Mouse (Mus musculus) stomach, embryonic 15.5 days (tissue): ENCODE results near the gene Lrch1. TPM values are rescaled to one million over a fixed set of nuclear protein-coding genes. Genes with fewer than 3 reads are reported as not detected.

ENCODE experiments used
- ATAC-seq: fragments of 200-750 bp; cut with Nextera tagmentation; 2 replicates; pipeline ENCODE4 v1.8.0; 2017; ENCODE audit warnings: low read depth, moderate number of reproducible peaks, moderate TSS enrichment; ENCODE audit not compliant: insufficient read depth, low FRiP score
- H3K27ac ChIP-seq: fragments of 300-500 bp; sonication (generic); 2 replicates; pipeline ENCODE4 v1.5.1; 2015; ENCODE audit warnings: mild to moderate bottlenecking, inconsistent platforms
- H3K27me3 ChIP-seq: fragments of 300-500 bp; sonication (generic); replicated peaks from 2 replicates; pipeline ENCODE4 v1.6.1; 2015; ENCODE audit warnings: inconsistent platforms
- H3K36me3 ChIP-seq: fragments of 300-500 bp; sonication (generic); 2 replicates; pipeline ENCODE4 v1.6.1; 2015; ENCODE audit warnings: inconsistent platforms
- H3K4me1 ChIP-seq: fragments of 300-500 bp; sonication (generic); 2 replicates; pipeline ENCODE4 v1.6.1; 2015; ENCODE audit warnings: inconsistent platforms
- H3K4me2 ChIP-seq: fragments of 300-500 bp; sonication (generic); 2 replicates; pipeline ENCODE4 v1.6.1; 2015; ENCODE audit warnings: mild to moderate bottlenecking, inconsistent platforms
- H3K4me3 ChIP-seq: fragments of 300-500 bp; sonication (generic); replicated peaks from 2 replicates; pipeline ENCODE4 v1.5.1; 2015; ENCODE audit warnings: inconsistent platforms
- H3K9ac ChIP-seq: fragments of 300-500 bp; sonication (generic); 2 replicates; pipeline ENCODE4 v1.6.1; 2015; ENCODE audit warnings: inconsistent platforms
- H3K9me3 ChIP-seq: fragments of 300-500 bp; sonication (generic); 2 replicates; pipeline ENCODE4 v1.6.1; 2016; ENCODE audit warnings: inconsistent platforms
- WGBS: fragments of 180-500 bp; shearing (Covaris S2); methylation state at CpG from one replicate; pipeline ENCODE4 v1.1.7; 2015; 5-methylcytosine and 5-hydroxymethylcytosine counted together
- polyA plus RNA-seq: library from polyadenylated mRNA; unstranded; fragments of >200 nt; fragmentation: Nextera tagmentation; extraction: Ambion mirVana; gene quantifications from 2 replicates; pipeline ENCODE4 v1.2.1, GENCODE M21; 2015

Gene Lrch1
- polyA plus RNA-seq, 1 experiment from 2014 or later, result 12.4 TPM

GRCm38 (mm10) chr14:74933960-74934710 lies 13.5 kb downstream of the Lrch1 start:
- no peaks in the 10 kb centered on the region for H3K9me3 ChIP-seq
- no peaks in the 10 kb centered on the region for H3K36me3 ChIP-seq
- H3K4me3 ChIP-seq, result no peak overlapping the region
- no peak overlapping the region for H3K4me2 ChIP-seq
- no peak overlapping the region for H3K9ac ChIP-seq
- no peak for ATAC-seq
- no peaks in the 10 kb centered on the region for H3K27me3 ChIP-seq
- no peak overlapping the region for H3K27ac ChIP-seq
- H3K4me1 ChIP-seq, result no peaks in the 10 kb centered on the region
- WGBS, result 75% methylated on average over 14 of the region's 14 CpGs

GRCm38 (mm10) chr14:74929739-74930138 lies 17.9 kb downstream of the Lrch1 start:
- Histone ChIP-seq H3K9me3 (no peaks in the 10 kb centered on the region), H3K36me3 (no peaks in the 10 kb centered on the region), H3K9ac (no peak overlapping the region), H3K4me1 (peaks cover 11% of the 10 kb centered on the region), H3K4me3 (no peak overlapping the region), H3K27ac (no peak overlapping the region), H3K27me3 (no peaks in the 10 kb centered on the region), H3K4me2 (no peak overlapping the region)
- no peak for ATAC-seq
- 68% methylated on average over 2 of the region's 2 CpGs for WGBS

- H3K36me3 ChIP-seq, result no peaks in the 10 kb centered on the region
- no peak overlapping the region for H3K4me3 ChIP-seq
- no peak for ATAC-seq
- no peak overlapping the region for H3K27ac ChIP-seq
- peaks cover 15% of the 10 kb centered on the region for H3K4me1 ChIP-seq
- WGBS, result 84% methylated on average over 8 of the region's 8 CpGs
- no peak overlapping the region for H3K9ac ChIP-seq
- H3K9me3 ChIP-seq, result no peaks in the 10 kb centered on the region
- no peak overlapping the region for H3K4me2 ChIP-seq
- H3K27me3 ChIP-seq, result no peaks in the 10 kb centered on the region
Observed at GRCm38 (mm10) chr14:74928809-74929432, 18.8 kb downstream of the Lrch1 start.

- WGBS, result 42% methylated on average over 11 of the region's 11 CpGs
Observed at GRCm38 (mm10) chr14:74926899-74927571, 20.6 kb downstream of the Lrch1 start.

GRCm38 (mm10) chr14:74925951-74926517 lies 21.6 kb downstream of the Lrch1 start:
- Histone ChIP-seq H3K9ac (no peak overlapping the region), H3K27me3 (no peaks in the 10 kb centered on the region), H3K27ac (0 out of 2 replicates have a peak overlapping the region, but pooled peaks have one; percentile 1), H3K4me3 (no peak overlapping the region), H3K4me1 (peaks cover 21% of the 10 kb centered on the region), H3K36me3 (no peaks in the 10 kb centered on the region), H3K4me2 (no peak overlapping the region), H3K9me3 (no peaks in the 10 kb centered on the region)
- ATAC-seq, result no peak
- 65% methylated on average over 9 of the region's 9 CpGs for WGBS

More at GRCm38 (mm10) chr14:74926899-74927571, 20.6 kb downstream of the Lrch1 start:
- H3K27ac ChIP-seq, result no peak overlapping the region
- no peak overlapping the region for H3K4me3 ChIP-seq
- H3K9me3 ChIP-seq, result no peaks in the 10 kb centered on the region
- ATAC-seq, result peak; percentile 56; the same call in 1 of the 2 replicates
- no peak overlapping the region for H3K4me2 ChIP-seq
- no peaks in the 10 kb centered on the region for H3K36me3 ChIP-seq
- H3K4me1 ChIP-seq, result peaks cover 19% of the 10 kb centered on the region
- H3K27me3 ChIP-seq, result no peaks in the 10 kb centered on the region
- no peak overlapping the region for H3K9ac ChIP-seq

- WGBS, result 83% methylated on average over 3 of the region's 3 CpGs
- H3K4me1 ChIP-seq, result peaks cover 21% of the 10 kb centered on the region
- no peaks in the 10 kb centered on the region for H3K9me3 ChIP-seq
- no peak for ATAC-seq
- no peak overlapping the region for H3K27ac ChIP-seq
- no peak overlapping the region for H3K9ac ChIP-seq
- H3K4me3 ChIP-seq, result no peak overlapping the region
- 0 out of 2 replicates have a peak, but pooled peaks cover 4% of the 10 kb centered on the region for H3K36me3 ChIP-seq
- H3K27me3 ChIP-seq, result no peaks in the 10 kb centered on the region
- no peak overlapping the region for H3K4me2 ChIP-seq
Observed at GRCm38 (mm10) chr14:74924521-74924920, 23.2 kb downstream of the Lrch1 start.

GRCm38 (mm10) chr14:74924031-74924430 lies 23.6 kb downstream of the Lrch1 start:
- Histone ChIP-seq H3K4me2 (no peak overlapping the region), H3K9ac (no peak overlapping the region), H3K9me3 (no peaks in the 10 kb centered on the region), H3K27me3 (no peaks in the 10 kb centered on the region), H3K36me3 (0 out of 2 replicates have a peak, but pooled peaks cover 4% of the 10 kb centered on the region), H3K4me3 (no peak overlapping the region), H3K27ac (no peak overlapping the region), H3K4me1 (peaks cover 21% of the 10 kb centered on the region)
- ATAC-seq, result no peak
- WGBS, result 56% methylated on average over 2 of the region's 2 CpGs

GRCm38 (mm10) chr14:74922039-74922736 lies 25.5 kb downstream of the Lrch1 start:
- 0 out of 2 replicates have a peak, but pooled peaks cover 4% of the 10 kb centered on the region for H3K36me3 ChIP-seq
- 54% methylated on average over 12 of the region's 12 CpGs for WGBS
- no peak overlapping the region for H3K4me3 ChIP-seq
- no peak overlapping the region for H3K4me2 ChIP-seq
- no peak for ATAC-seq
- H3K4me1 ChIP-seq, result peaks cover 23% of the 10 kb centered on the region
- H3K9ac ChIP-seq, result no peak overlapping the region
- H3K27ac ChIP-seq, result no peak overlapping the region
- no peaks in the 10 kb centered on the region for H3K27me3 ChIP-seq
- no peaks in the 10 kb centered on the region for H3K9me3 ChIP-seq

GRCm38 (mm10) chr14:74921471-74921870 lies 26.2 kb downstream of the Lrch1 start:
- no peak overlapping the region for H3K27ac ChIP-seq
- ATAC-seq, result no peak
- H3K4me3 ChIP-seq, result no peak overlapping the region
- 0 out of 2 replicates have a peak, but pooled peaks cover 4% of the 10 kb centered on the region for H3K36me3 ChIP-seq
- H3K9ac ChIP-seq, result no peak overlapping the region
- H3K4me2 ChIP-seq, result no peak overlapping the region
- H3K27me3 ChIP-seq, result no peaks in the 10 kb centered on the region
- 75% methylated on average over 9 of the region's 9 CpGs for WGBS
- H3K9me3 ChIP-seq, result no peaks in the 10 kb centered on the region
- peaks cover 16% of the 10 kb centered on the region for H3K4me1 ChIP-seq

GRCm38 (mm10) chr14:74919132-74919531 lies 28.5 kb downstream of the Lrch1 start:
- 0 out of 2 replicates have a peak, but pooled peaks cover 4% of the 10 kb centered on the region for H3K36me3 ChIP-seq
- peaks cover 30% of the 10 kb centered on the region for H3K4me1 ChIP-seq
- 71% methylated on average over 7 of the region's 7 CpGs for WGBS
- H3K9me3 ChIP-seq, result no peaks in the 10 kb centered on the region
- no peak overlapping the region for H3K9ac ChIP-seq
- H3K4me3 ChIP-seq, result no peak overlapping the region
- H3K27me3 ChIP-seq, result no peaks in the 10 kb centered on the region
- H3K27ac ChIP-seq, result no peak overlapping the region
- ATAC-seq, result no peak
- H3K4me2 ChIP-seq, result no peak overlapping the region

- Histone ChIP-seq H3K9me3 (no peaks in the 10 kb centered on the region), H3K4me2 (no peak overlapping the region), H3K9ac (no peak overlapping the region), H3K4me1 (peaks cover 32% of the 10 kb centered on the region), H3K27me3 (no peaks in the 10 kb centered on the region), H3K4me3 (no peak overlapping the region), H3K36me3 (0 out of 2 replicates have a peak, but pooled peaks cover 4% of the 10 kb centered on the region), H3K27ac (no peak overlapping the region)
- WGBS, result 80% methylated on average over 5 of the region's 5 CpGs
- no peak for ATAC-seq
Observed at GRCm38 (mm10) chr14:74918521-74919103, 29.1 kb downstream of the Lrch1 start.
